Mouse (Mus musculus): Measurements from ENCODE around the gene Anapc15. TPM values are rescaled to one million over a fixed set of nuclear protein-coding genes. Genes with fewer than 3 reads are reported as not detected.

Anapc15 gene
- polyA plus RNA-seq, 1 experiment, result 5.8 TPM

DNA sequence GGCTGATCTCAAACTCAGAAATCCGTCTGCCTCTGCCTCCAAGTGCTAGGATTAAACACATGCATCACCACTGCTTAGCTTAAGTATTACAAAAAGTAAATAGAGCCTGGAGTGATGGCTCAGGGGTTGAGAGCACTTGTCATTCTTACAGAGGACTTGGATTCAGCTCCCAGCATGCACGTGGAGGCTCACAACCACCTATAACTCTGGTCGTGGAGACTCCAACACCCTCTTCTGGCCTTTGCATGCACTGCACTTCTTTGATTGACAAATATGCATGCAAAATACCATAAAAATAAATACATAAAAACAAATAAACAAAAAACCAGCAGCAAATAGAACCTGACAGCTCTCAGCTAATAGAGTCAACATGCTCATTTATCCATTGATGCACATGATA, 1.2 kb upstream of the Anapc15 start:
- TF ChIP-seq GATA1 (IDR thresholded peaks at IDR 0.05; ENCODE audit: low read length), result no peak
- no peak for TF ChIP-seq TAL1 (IDR thresholded peaks at IDR 0.05; ENCODE audit: low read length)
- no peaks in the 10 kb centered on the region for H3K9me3 ChIP-seq (ENCODE audit: control insufficient read depth, low read length)
- no peak overlapping the region for H3K4me3 ChIP-seq (replicated peaks)
- no peaks in the 10 kb centered on the region for H3K27me3 ChIP-seq (ENCODE audit: control insufficient read depth)
- no peaks in the 10 kb centered on the region for H3K4me1 ChIP-seq (ENCODE audit: control insufficient read depth)
- no peaks in the 10 kb centered on the region for H3K36me3 ChIP-seq (ENCODE audit: control insufficient read depth)

DNA sequence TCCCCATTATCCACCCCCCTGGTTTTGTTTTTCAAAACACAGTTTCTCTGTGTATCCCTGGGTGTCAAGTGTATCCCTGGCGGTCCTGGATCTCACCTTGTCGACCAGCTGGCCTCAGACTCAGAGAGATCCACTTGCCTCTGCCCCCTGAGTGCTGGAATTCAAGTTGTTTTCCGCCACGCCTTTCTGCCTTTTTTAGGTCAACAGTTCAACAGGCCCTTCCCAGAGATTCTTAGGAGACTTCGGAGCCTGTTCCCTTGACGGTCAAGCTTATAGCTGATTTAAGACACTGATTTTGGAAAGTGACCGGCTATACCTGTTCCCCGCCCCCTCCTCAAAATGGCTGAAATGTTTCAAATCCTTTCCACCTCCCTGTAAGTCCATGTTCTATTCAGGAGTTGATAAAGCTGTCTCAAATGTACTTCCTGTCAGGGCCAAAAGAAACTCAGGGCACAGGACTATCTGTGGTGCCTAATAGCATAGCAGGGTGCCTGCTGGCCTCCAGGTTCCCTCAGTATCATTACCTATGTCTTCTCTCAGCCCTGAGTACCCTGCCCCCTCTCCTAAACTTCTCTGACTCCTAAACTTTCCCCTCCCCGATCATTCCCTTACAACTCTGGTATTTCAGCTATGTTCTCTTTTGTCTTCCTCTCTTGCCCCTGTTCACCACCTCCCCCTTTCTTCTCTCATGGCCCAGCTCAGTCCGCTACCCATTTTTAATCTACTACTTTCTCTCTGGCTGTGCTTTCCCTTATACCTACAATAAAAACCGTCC, 3.2 kb downstream of the Anapc15 start:
- Histone ChIP-seq H3K4me1 (ENCODE audit: control insufficient read depth) (peaks cover 3% of the 10 kb centered on the region; the same call in 1 of the 2 replicates), H3K4me3 (replicated peaks) (no peak overlapping the region), H3K36me3 (ENCODE audit: control insufficient read depth) (no peaks in the 10 kb centered on the region), H3K9me3 (ENCODE audit: control insufficient read depth, low read length) (no peaks in the 10 kb centered on the region), H3K27me3 (ENCODE audit: control insufficient read depth) (no peaks in the 10 kb centered on the region)
- no peak for TF ChIP-seq GATA1 (IDR thresholded peaks at IDR 0.05; ENCODE audit: low read length)
- TF ChIP-seq TAL1 (IDR thresholded peaks at IDR 0.05; ENCODE audit: low read length), result no peak

DNA sequence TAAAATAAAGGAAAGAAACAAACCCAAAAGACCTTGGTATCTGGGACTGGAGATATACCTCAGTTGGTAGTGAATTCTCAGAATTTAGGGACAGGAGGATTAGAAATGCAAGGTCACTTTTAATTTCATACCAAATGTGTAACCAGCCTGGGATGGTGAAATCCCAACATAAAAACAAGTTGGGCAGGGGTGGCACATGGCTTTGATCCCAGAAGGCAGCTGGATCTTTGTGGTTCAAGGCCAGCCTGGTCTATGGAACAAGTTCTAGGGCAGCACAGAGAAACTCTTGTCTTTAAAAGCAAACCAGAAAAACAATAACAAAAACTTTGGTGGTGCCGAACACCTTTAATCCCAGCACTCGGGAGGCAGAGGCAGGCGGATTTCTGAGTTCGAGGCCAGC, 4.0 kb downstream of the Anapc15 start:
- peaks cover 3% of the 10 kb centered on the region; the same call in 1 of the 2 replicates for H3K4me1 ChIP-seq (ENCODE audit: control insufficient read depth)
- no peaks in the 10 kb centered on the region for H3K36me3 ChIP-seq (ENCODE audit: control insufficient read depth)
- H3K27me3 ChIP-seq (ENCODE audit: control insufficient read depth), result no peaks in the 10 kb centered on the region
- H3K9me3 ChIP-seq (ENCODE audit: control insufficient read depth, low read length), result no peaks in the 10 kb centered on the region
- TF ChIP-seq GATA1 (IDR thresholded peaks at IDR 0.05; ENCODE audit: low read length) (no peak), TAL1 (IDR thresholded peaks at IDR 0.05; ENCODE audit: low read length) (no peak)
- no peak overlapping the region for H3K4me3 ChIP-seq (replicated peaks)

DNA sequence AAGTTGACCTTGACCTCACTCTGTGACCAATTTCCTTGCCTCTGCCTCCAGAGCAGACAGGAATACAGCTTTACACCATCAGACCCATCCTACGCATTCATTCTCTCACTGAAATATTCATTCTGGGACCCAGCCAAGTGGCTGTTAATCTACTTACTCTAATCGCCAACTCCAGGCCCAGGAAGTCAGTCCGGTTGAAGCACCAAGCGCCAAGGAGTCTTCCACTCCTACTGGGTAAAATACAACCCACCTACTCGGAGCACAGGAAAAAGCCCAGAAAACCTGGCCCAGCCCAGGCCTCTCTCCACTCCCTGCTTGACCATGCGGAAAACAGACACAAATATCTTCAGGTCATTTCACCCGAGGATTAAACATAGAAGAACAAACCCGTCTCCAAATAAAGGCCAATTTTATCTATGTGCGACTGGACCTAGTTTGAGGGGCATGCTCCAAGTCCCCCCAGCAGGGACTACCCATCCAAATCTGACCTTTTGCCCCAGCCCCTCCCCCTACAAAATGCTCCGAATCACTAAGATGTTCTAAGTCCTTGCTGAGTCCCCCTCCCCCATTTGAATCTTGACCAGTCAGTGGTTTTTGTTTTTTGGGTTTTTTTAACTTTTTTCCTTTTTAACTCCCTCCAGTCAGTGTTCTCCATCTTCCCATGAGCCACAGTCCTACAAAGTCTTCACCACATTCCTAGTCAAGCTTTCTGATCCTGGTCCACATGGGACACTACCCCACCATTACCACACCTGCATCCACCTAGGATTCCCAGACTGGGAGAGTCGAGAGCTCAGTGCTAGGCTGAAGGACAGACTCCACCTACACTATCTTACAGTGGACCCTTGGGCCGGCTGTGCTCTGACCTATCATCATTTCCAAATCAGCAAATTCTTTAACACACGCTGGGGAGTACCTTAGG, 5.0 kb downstream of the Anapc15 start:
- TF ChIP-seq GATA1 (IDR thresholded peaks at IDR 0.05; ENCODE audit: low read length), result no peak
- TF ChIP-seq TAL1 (IDR thresholded peaks at IDR 0.05; ENCODE audit: low read length), result no peak
- no peaks in the 10 kb centered on the region for H3K36me3 ChIP-seq (ENCODE audit: control insufficient read depth)

DNA sequence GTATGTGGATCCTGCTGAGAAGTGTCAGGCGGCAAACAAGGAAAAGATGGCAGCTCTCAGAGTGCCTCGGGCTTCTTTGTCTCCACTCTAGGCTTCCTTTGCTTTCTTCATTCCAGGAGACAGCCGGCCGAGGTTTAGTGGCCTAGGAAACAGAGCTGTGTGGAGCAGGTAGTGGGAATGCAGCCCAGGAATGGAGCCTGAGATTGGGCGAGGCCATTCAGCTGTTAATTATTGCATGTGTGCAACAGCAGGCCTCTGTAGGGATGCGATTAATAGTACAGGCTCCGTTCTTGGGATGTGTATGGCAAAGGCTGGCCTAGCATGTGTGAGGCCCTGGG, 5.6 kb downstream of the Anapc15 start:
- no peak overlapping the region for H3K4me3 ChIP-seq (replicated peaks)
- H3K27me3 ChIP-seq (ENCODE audit: control insufficient read depth), result no peaks in the 10 kb centered on the region
- no peaks in the 10 kb centered on the region for H3K9me3 ChIP-seq (ENCODE audit: control insufficient read depth, low read length)
- TF ChIP-seq GATA1 (IDR thresholded peaks at IDR 0.05; ENCODE audit: low read length) (no peak), TAL1 (IDR thresholded peaks at IDR 0.05; ENCODE audit: low read length) (no peak)
- H3K36me3 ChIP-seq (ENCODE audit: control insufficient read depth), result no peaks in the 10 kb centered on the region
- peaks cover 3% of the 10 kb centered on the region; the same call in 1 of the 2 replicates for H3K4me1 ChIP-seq (ENCODE audit: control insufficient read depth)

More for the DNA sequence above, 5.0 kb downstream of the Anapc15 start:
- H3K27me3 ChIP-seq (ENCODE audit: control insufficient read depth), result no peaks in the 10 kb centered on the region
- H3K4me1 ChIP-seq (ENCODE audit: control insufficient read depth), result peaks cover 3% of the 10 kb centered on the region; the same call in 1 of the 2 replicates
- H3K4me3 ChIP-seq (replicated peaks), result no peak overlapping the region
- H3K9me3 ChIP-seq (ENCODE audit: control insufficient read depth, low read length), result no peaks in the 10 kb centered on the region

DNA sequence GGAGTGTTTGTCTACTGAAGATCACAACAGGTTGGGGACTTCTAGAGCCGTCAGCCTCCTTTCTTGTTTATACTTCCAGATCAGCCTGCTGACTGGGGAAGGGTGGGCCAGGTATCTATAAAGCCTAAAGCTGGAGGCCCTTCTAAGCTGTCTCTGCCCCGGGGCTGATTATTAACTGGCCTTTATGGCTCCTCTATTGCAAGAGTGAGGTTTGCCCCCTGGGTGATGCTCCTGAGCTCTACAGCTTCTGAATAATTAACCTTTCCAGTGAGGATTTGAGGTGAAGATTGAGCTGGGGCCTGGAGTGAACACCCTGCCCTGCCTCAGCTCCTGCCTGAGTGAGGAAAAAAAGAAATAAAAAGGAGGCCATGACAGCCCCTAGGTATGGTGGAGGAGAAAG, 7.1 kb downstream of the Anapc15 start, which contains the start of gene Folr1:
Gene Folr1, minus strand, starts transcription at position 160 of the 400 bp plus-strand sequence.
- Histone ChIP-seq H3K36me3 (ENCODE audit: control insufficient read depth) (no peaks in the 10 kb centered on the region), H3K4me1 (ENCODE audit: control insufficient read depth) (peaks cover 3% of the 10 kb centered on the region; the same call in 1 of the 2 replicates), H3K27me3 (ENCODE audit: control insufficient read depth) (no peaks in the 10 kb centered on the region), H3K4me3 (replicated peaks) (no peak within 1 kb of the TSS), H3K9me3 (ENCODE audit: control insufficient read depth, low read length) (no peaks in the 10 kb centered on the region)
- no peak for TF ChIP-seq GATA1 (IDR thresholded peaks at IDR 0.05; ENCODE audit: low read length)
- no peak for TF ChIP-seq TAL1 (IDR thresholded peaks at IDR 0.05; ENCODE audit: low read length)

DNA sequence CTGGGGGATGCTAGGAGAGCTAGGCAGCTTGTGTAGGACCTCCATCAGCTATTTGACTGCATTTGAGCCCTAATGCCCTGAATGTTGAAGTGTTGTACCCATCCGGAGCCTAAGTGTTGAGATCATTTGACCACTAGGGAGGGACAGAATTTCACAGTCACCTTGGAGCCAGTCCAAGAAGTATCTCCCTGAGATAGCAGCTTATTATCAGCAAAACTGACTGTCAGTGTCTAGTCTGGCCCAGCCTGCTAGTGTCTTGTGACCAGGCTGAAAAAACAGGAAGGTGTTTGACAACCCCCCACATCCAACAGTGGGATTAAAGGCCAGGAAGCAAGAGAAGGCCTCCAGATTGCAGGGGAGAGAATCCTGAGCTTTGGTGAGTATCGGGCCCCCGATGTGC, 7.8 kb downstream of the Anapc15 start:
- H3K9me3 ChIP-seq (ENCODE audit: control insufficient read depth, low read length), result no peaks in the 10 kb centered on the region
- TF ChIP-seq GATA1 (IDR thresholded peaks at IDR 0.05; ENCODE audit: low read length) (no peak), TAL1 (IDR thresholded peaks at IDR 0.05; ENCODE audit: low read length) (no peak)
- no peak overlapping the region for H3K4me3 ChIP-seq (replicated peaks)

DNA sequence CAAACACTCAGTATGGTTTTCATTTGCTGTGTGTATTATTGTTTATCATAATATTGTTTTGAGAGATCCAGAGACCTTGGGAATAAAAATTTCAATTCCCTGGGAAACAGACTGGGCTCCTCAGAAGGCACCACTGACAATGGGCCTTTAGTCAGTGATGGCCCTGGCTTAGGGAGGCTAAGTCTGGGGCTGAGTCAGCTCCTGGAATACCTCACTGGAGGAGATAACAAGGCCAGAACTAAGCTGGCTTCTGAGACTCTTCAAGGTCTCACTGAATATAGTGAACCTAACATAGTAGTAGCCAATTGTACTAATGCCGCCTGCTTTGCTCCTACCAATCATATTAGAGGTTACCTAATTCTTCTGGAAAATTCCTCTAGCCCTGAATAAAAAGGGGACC, 12.5 kb downstream of the Anapc15 start:
- Histone ChIP-seq H3K4me3 (replicated peaks) (no peak overlapping the region), H3K27me3 (ENCODE audit: control insufficient read depth) (no peaks in the 10 kb centered on the region), H3K9me3 (ENCODE audit: control insufficient read depth, low read length) (no peaks in the 10 kb centered on the region), H3K4me1 (ENCODE audit: control insufficient read depth) (peaks cover 3% of the 10 kb centered on the region; the same call in 1 of the 2 replicates), H3K36me3 (ENCODE audit: control insufficient read depth) (no peaks in the 10 kb centered on the region)
- TF ChIP-seq GATA1 (IDR thresholded peaks at IDR 0.05; ENCODE audit: low read length), result no peak
- no peak for TF ChIP-seq TAL1 (IDR thresholded peaks at IDR 0.05; ENCODE audit: low read length)

More for the DNA sequence above, 7.8 kb downstream of the Anapc15 start:
- Histone ChIP-seq H3K27me3 (ENCODE audit: control insufficient read depth) (no peaks in the 10 kb centered on the region), H3K36me3 (ENCODE audit: control insufficient read depth) (no peaks in the 10 kb centered on the region), H3K4me1 (ENCODE audit: control insufficient read depth) (peaks cover 3% of the 10 kb centered on the region; the same call in 1 of the 2 replicates)

DNA sequence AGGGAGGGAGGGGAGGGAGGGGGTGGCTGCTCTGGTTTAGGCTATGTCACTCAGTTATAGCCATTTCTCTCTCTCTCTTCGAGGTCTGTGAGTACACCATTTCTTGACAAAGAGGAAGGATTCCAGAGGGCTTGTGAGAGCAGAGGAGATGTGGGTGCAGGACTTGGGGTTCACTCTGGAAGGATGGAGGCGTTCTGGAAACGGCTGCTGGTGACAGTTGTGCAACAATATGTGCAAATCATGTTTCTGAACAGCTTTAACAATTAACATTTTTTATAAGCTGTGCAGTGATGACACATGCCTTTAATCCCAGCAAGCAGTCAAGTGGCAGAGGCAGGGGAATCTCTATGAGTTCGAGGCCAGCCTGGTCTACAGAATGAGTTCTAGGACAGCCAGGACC, 17.3 kb downstream of the Anapc15 start:
- no peaks in the 10 kb centered on the region for H3K9me3 ChIP-seq (ENCODE audit: control insufficient read depth, low read length)

More for the DNA sequence above, 17.3 kb downstream of the Anapc15 start:
- Histone ChIP-seq H3K36me3 (ENCODE audit: control insufficient read depth) (no peaks in the 10 kb centered on the region), H3K27me3 (ENCODE audit: control insufficient read depth) (no peaks in the 10 kb centered on the region), H3K4me3 (replicated peaks) (no peak overlapping the region), H3K4me1 (ENCODE audit: control insufficient read depth) (no peaks in the 10 kb centered on the region)
- TF ChIP-seq GATA1 (IDR thresholded peaks at IDR 0.05; ENCODE audit: low read length) (no peak), TAL1 (IDR thresholded peaks at IDR 0.05; ENCODE audit: low read length) (no peak)

Measured in erythroblast, embryonic 14.5 days (primary cell).